Mouse (Mus musculus) left cerebral cortex, adult 18-20 months (tissue): ENCODE measurements at regions not wholly inside any gene's neighbourhood (a gene's known extent, or its start where the extent isn't known, plus 50 kb on each side); places are given as distances from the start of the nearest gene placed in this dataset.

Experiments used
- DNase-seq, 2 experiments: peaks; one replicate each; pipeline ENCODE4 v3.0.0; 2021 to 2022; ENCODE audit warnings: low spot score in 2 of 2, mixed read lengths in 1 of 2

- no peak for DNase-seq
Observed at GRCm38 (mm10) chr8:89783311-89783710, 564.8 kb downstream of the Tox3 start.

GRCm38 (mm10) chr8:89766387-89766786 is 581.8 kb downstream of the Tox3 start:
- no peak for DNase-seq

- no peak for DNase-seq
Observed at GRCm38 (mm10) chr8:89759531-89759930, 588.6 kb downstream of the Tox3 start.

- no peak for DNase-seq
Observed at GRCm38 (mm10) chr8:89758695-89759094, 589.4 kb downstream of the Tox3 start.

- no peak for DNase-seq
Observed at GRCm38 (mm10) chr8:89755951-89756350, 592.2 kb downstream of the Tox3 start.

GRCm38 (mm10) chr8:89751201-89751600 is 596.9 kb downstream of the Tox3 start:
- DNase-seq, result no peak

GRCm38 (mm10) chr8:89747726-89748125 is 600.4 kb downstream of the Tox3 start:
- DNase-seq, result no peak

GRCm38 (mm10) chr8:89744267-89745028 is 603.7 kb downstream of the Tox3 start:
- DNase-seq, result no peak

GRCm38 (mm10) chr8:89738657-89739056 is 609.5 kb downstream of the Tox3 start:
- no peak for DNase-seq

- no peak for DNase-seq
Observed at GRCm38 (mm10) chr8:89737636-89738035, 610.5 kb downstream of the Tox3 start.

- no peak for DNase-seq
Observed at GRCm38 (mm10) chr8:89727252-89727651, 620.9 kb downstream of the Tox3 start.

GRCm38 (mm10) chr8:89721684-89722305 is 626.3 kb downstream of the Tox3 start:
- no peak for DNase-seq

GRCm38 (mm10) chr8:89713880-89714279 is 634.3 kb downstream of the Tox3 start:
- no peak for DNase-seq

GRCm38 (mm10) chr8:89707341-89707928 is 640.7 kb downstream of the Tox3 start:
- no peak for DNase-seq

GRCm38 (mm10) chr8:89685696-89686095 is 641.7 kb upstream of the Sall1 start:
- DNase-seq, result no peak

GRCm38 (mm10) chr8:89680937-89681336 is 637.0 kb upstream of the Sall1 start:
- DNase-seq, result no peak

GRCm38 (mm10) chr8:89680341-89680740 is 636.4 kb upstream of the Sall1 start:
- no peak for DNase-seq

GRCm38 (mm10) chr8:89679551-89679950 is 635.6 kb upstream of the Sall1 start:
- DNase-seq, result no peak

- DNase-seq, result no peak
Observed at GRCm38 (mm10) chr8:89677266-89677665, 633.3 kb upstream of the Sall1 start.

- DNase-seq, result no peak
Observed at GRCm38 (mm10) chr8:89673911-89674310, 629.9 kb upstream of the Sall1 start.

GRCm38 (mm10) chr8:89672631-89673030 is 628.7 kb upstream of the Sall1 start:
- DNase-seq, result no peak

GRCm38 (mm10) chr8:89664911-89665689 is 621.1 kb upstream of the Sall1 start:
- DNase-seq, result no peak
